ENCODE assay signal across 9 mouse cellular contexts in genomic region chrX:112949792-112950191, GRCm38 (mm10).
DNase-seq lines count a peak whose midpoint lies in the region; ATAC-seq and TF ChIP-seq lines count a peak whose summit lies in the region.
"Had no signal": no experiment of that assay in that cellular context is flagged by ENCODE, and none has a peak within 500 bp of the region (broad histone marks: within the 10 kb centered on the region; RNA-seq: fewer than 3 reads in every experiment).

No protein-coding gene starts in this region.

- H3K9ac ChIP-seq in kidney, postnatal 0 days (ENCODE audit: low read depth, low read length) = no peak overlapping the region
- no peak overlapping the region for H3K9ac ChIP-seq in kidney, embryonic 15.5 days
- H3K9ac ChIP-seq in embryonic facial prominence, embryonic 14.5 days (ENCODE audit: low read depth, low read length) = no peak overlapping the region
- H3K9ac ChIP-seq: forebrain, embryonic 15.5 days; hindbrain, embryonic 15.5 days had no signal

- ATAC-seq in kidney, postnatal 0 days (replicated peaks; ENCODE audit: low FRiP score, low read depth) = no peak
- ATAC-seq in kidney, embryonic 15.5 days (replicated peaks; ENCODE audit: low FRiP score) = no peak
- ATAC-seq in embryonic facial prominence, embryonic 14.5 days (ENCODE audit: low read depth) = no peak
- ATAC-seq: forebrain, embryonic 15.5 days had no signal

- peak; percentile 24 for DNase-seq in kidney, postnatal 0 days (ENCODE audit: low spot score)
- peak; percentile 2 for DNase-seq in thymus, postnatal 14 days
- DNase-seq in thymus, postnatal 36 days = no peak
- peak; percentile 1 for DNase-seq in embryonic facial prominence, embryonic 14.5 days (ENCODE audit: low spot score)
- DNase-seq in testis, postnatal 14 days (ENCODE audit: low spot score) = no peak
- DNase-seq in urinary bladder, postnatal 25 days (ENCODE audit: low spot score) = no peak

- H3K4me2 ChIP-seq in kidney, postnatal 0 days (ENCODE audit: low read length) = no peak overlapping the region
- no peak overlapping the region for H3K4me2 ChIP-seq in kidney, embryonic 15.5 days
- no peak overlapping the region for H3K4me2 ChIP-seq in embryonic facial prominence, embryonic 14.5 days (ENCODE audit: low read depth, low read length)
- H3K4me2 ChIP-seq: forebrain, embryonic 15.5 days; hindbrain, embryonic 15.5 days had no signal

- no peak overlapping the region for H3K4me3 ChIP-seq in kidney, postnatal 0 days (replicated peaks; ENCODE audit: low read depth, low read length)
- H3K4me3 ChIP-seq in kidney, embryonic 15.5 days (replicated peaks) = no peak overlapping the region
- no peak overlapping the region for H3K4me3 ChIP-seq in embryonic facial prominence, embryonic 14.5 days (ENCODE audit: low read depth, low read length)
- H3K4me3 ChIP-seq: forebrain, embryonic 15.5 days; hindbrain, embryonic 15.5 days had no signal

- peak; percentile 70 for TF ChIP-seq CTCF in kidney, postnatal 0 days (IDR thresholded peaks at IDR 0.05; ENCODE audit: low read depth)

- 45% methylated on average over 1 of the region's 1 CpGs for WGBS in kidney, postnatal 0 days
- WGBS in kidney, embryonic 15.5 days = 43% methylated on average over 1 of the region's 1 CpGs
- WGBS in embryonic facial prominence, embryonic 14.5 days = 40% methylated on average over 1 of the region's 1 CpGs

- no peaks in the 10 kb centered on the region for H3K4me1 ChIP-seq in kidney, postnatal 0 days (replicated peaks; ENCODE audit: insufficient read depth, low read length)
- H3K4me1 ChIP-seq in kidney, embryonic 15.5 days = no peaks in the 10 kb centered on the region
- no peaks in the 10 kb centered on the region for H3K4me1 ChIP-seq in embryonic facial prominence, embryonic 14.5 days (ENCODE audit: control insufficient read depth, insufficient read depth, low read length)
- H3K4me1 ChIP-seq: forebrain, embryonic 15.5 days; hindbrain, embryonic 15.5 days had no signal

- H3K27me3 ChIP-seq in kidney, postnatal 0 days (ENCODE audit: insufficient read depth, low read length) = no peaks in the 10 kb centered on the region
- H3K27me3 ChIP-seq in kidney, embryonic 15.5 days = no peaks in the 10 kb centered on the region
- no peaks in the 10 kb centered on the region for H3K27me3 ChIP-seq in embryonic facial prominence, embryonic 14.5 days (replicated peaks; ENCODE audit: control insufficient read depth, insufficient read depth, low read length)
- H3K27me3 ChIP-seq: forebrain, embryonic 15.5 days; hindbrain, embryonic 15.5 days had no signal

- no peaks in the 10 kb centered on the region for H3K9me3 ChIP-seq in kidney, postnatal 0 days (replicated peaks; ENCODE audit: low read length)
- no peaks in the 10 kb centered on the region for H3K9me3 ChIP-seq in kidney, embryonic 15.5 days (replicated peaks)
- no peaks in the 10 kb centered on the region for H3K9me3 ChIP-seq in embryonic facial prominence, embryonic 14.5 days (ENCODE audit: control insufficient read depth, low read length)
- H3K9me3 ChIP-seq: forebrain, embryonic 15.5 days; hindbrain, embryonic 15.5 days had no signal

- H3K27ac ChIP-seq in kidney, postnatal 0 days = no peak overlapping the region
- H3K27ac ChIP-seq in kidney, embryonic 15.5 days = no peak overlapping the region
- H3K27ac ChIP-seq in embryonic facial prominence, embryonic 14.5 days (replicated peaks; ENCODE audit: low read depth, low read length) = no peak overlapping the region
- H3K27ac ChIP-seq: forebrain, embryonic 15.5 days; hindbrain, embryonic 15.5 days had no signal

- H3K36me3 ChIP-seq in kidney, postnatal 0 days (ENCODE audit: insufficient read depth, low read length) = no peaks in the 10 kb centered on the region
- no peaks in the 10 kb centered on the region for H3K36me3 ChIP-seq in kidney, embryonic 15.5 days
- H3K36me3 ChIP-seq in embryonic facial prominence, embryonic 14.5 days (ENCODE audit: control insufficient read depth, insufficient read depth, low read length) = no peaks in the 10 kb centered on the region
- H3K36me3 ChIP-seq: forebrain, embryonic 15.5 days; hindbrain, embryonic 15.5 days had no signal

Comparison
In these comparisons a context has a peak if more than half of its experiments do, and no peak if none do; other contexts are left out.
1. DNase-seq: peak in kidney, postnatal 0 days (single experiment), thymus, postnatal 14 days (single experiment) and embryonic facial prominence, embryonic 14.5 days (single experiment); none in thymus, postnatal 36 days (0 of 2), testis, postnatal 14 days (single experiment) and urinary bladder, postnatal 25 days (single experiment).